ENCODE assay signal across 8 mouse cellular contexts in genomic region chr13:110382447-110382901, GRCm38 (mm10). TPM values are rescaled to one million over a fixed set of nuclear protein-coding genes. Genes with fewer than 3 reads are reported as not detected.
DNase-seq lines count a peak whose midpoint lies in the region; ATAC-seq lines count a peak whose summit lies in the region.

No protein-coding gene starts in this region.

- no peak overlapping the region for H3K27ac ChIP-seq in forebrain, embryonic 13.5 days
- H3K27ac ChIP-seq in limb, embryonic 11.5 days (replicated peaks; ENCODE audit: low read depth, low read length) = no peak overlapping the region
- H3K27ac ChIP-seq in neural tube, embryonic 14.5 days (ENCODE audit: low read depth, low read length) = no peak overlapping the region

- no peak overlapping the region for H3K9ac ChIP-seq in forebrain, embryonic 13.5 days
- H3K9ac ChIP-seq in limb, embryonic 11.5 days (ENCODE audit: low read length) = no peak overlapping the region
- H3K9ac ChIP-seq in neural tube, embryonic 14.5 days (replicated peaks; ENCODE audit: low read depth, low read length) = no peak overlapping the region

- no peak overlapping the region for H3K4me2 ChIP-seq in forebrain, embryonic 13.5 days
- H3K4me2 ChIP-seq in limb, embryonic 11.5 days (ENCODE audit: low read depth, severe bottlenecking) = no peak overlapping the region
- H3K4me2 ChIP-seq in neural tube, embryonic 14.5 days (ENCODE audit: low read depth, low read length) = no peak overlapping the region

- H3K9me3 ChIP-seq in forebrain, embryonic 13.5 days (replicated peaks) = no peaks in the 10 kb centered on the region
- no peaks in the 10 kb centered on the region for H3K9me3 ChIP-seq in limb, embryonic 11.5 days (ENCODE audit: control insufficient read depth, low read length)
- no peaks in the 10 kb centered on the region for H3K9me3 ChIP-seq in neural tube, embryonic 14.5 days (ENCODE audit: control insufficient read depth, low read length)

- H3K27me3 ChIP-seq in forebrain, embryonic 13.5 days = no peaks in the 10 kb centered on the region
- no peaks in the 10 kb centered on the region for H3K27me3 ChIP-seq in limb, embryonic 11.5 days (ENCODE audit: control insufficient read depth, insufficient read depth, low read length)
- H3K27me3 ChIP-seq in neural tube, embryonic 14.5 days (ENCODE audit: control insufficient read depth, insufficient read depth, low read length) = no peaks in the 10 kb centered on the region

- DNase-seq in cerebellum, adult 18-20 months = peak; percentile 37 to 50
- no peak for DNase-seq in cerebellum, adult 11 months
- DNase-seq in thymus, postnatal 0 days (ENCODE audit: low spot score) = peak; percentile 70
- DNase-seq in thymus, postnatal 36 days = no peak
- peak; percentile 74 for DNase-seq in limb, embryonic 11.5 days (ENCODE audit: low spot score)
- no peak for DNase-seq in urinary bladder, postnatal 10 days (ENCODE audit: low spot score)

- H3K4me1 ChIP-seq in forebrain, embryonic 13.5 days = no peaks in the 10 kb centered on the region
- no peaks in the 10 kb centered on the region for H3K4me1 ChIP-seq in limb, embryonic 11.5 days (ENCODE audit: control insufficient read depth, insufficient read depth, low read length)
- no peaks in the 10 kb centered on the region for H3K4me1 ChIP-seq in neural tube, embryonic 14.5 days (ENCODE audit: control insufficient read depth, insufficient read depth, low read length)

- H3K36me3 ChIP-seq in forebrain, embryonic 13.5 days (ENCODE audit: poor library complexity, severe bottlenecking) = no peaks in the 10 kb centered on the region
- H3K36me3 ChIP-seq in limb, embryonic 11.5 days (ENCODE audit: control insufficient read depth, insufficient read depth, low read length) = no peaks in the 10 kb centered on the region
- H3K36me3 ChIP-seq in neural tube, embryonic 14.5 days (ENCODE audit: control insufficient read depth, insufficient read depth, low read length) = no peaks in the 10 kb centered on the region

- WGBS in forebrain, embryonic 13.5 days = 19% methylated on average over 5 of the region's 5 CpGs
- 21% methylated on average over 5 of the region's 5 CpGs for WGBS in limb, embryonic 11.5 days
- WGBS in neural tube, embryonic 14.5 days = 21% methylated on average over 5 of the region's 5 CpGs

- H3K4me3 ChIP-seq in forebrain, embryonic 13.5 days = no peak overlapping the region
- no peak overlapping the region for H3K4me3 ChIP-seq in limb, embryonic 11.5 days (ENCODE audit: low read depth, low read length)
- no peak overlapping the region for H3K4me3 ChIP-seq in neural tube, embryonic 14.5 days (ENCODE audit: low read depth, low read length)

- peak; percentile 72 for ATAC-seq in forebrain, embryonic 13.5 days
- no peak for ATAC-seq in limb, embryonic 11.5 days (ENCODE audit: insufficient number of reproducible peaks, low FRiP score, low TSS enrichment, low read depth)
- peak; percentile 31; the same call in 1 of the 2 replicates for ATAC-seq in neural tube, embryonic 14.5 days (ENCODE audit: low read depth)

RNA-seq across cellular contexts. Expression of gene Plk2, which starts 12.4 kb away (rescaled TPM):
- 7.3 and 8.4 TPM in 2 replicates for polyA plus RNA-seq in thymus, postnatal 0 days (2015; fragmentation: Nextera tagmentation; extraction: Ambion mirVana)
- 89.4 and 113 TPM in 2 replicates for polyA plus RNA-seq in forebrain, embryonic 13.5 days (2015; fragmentation: Nextera tagmentation; extraction: Ambion mirVana)
- 86.6 and 95.9 TPM in 2 replicates for polyA plus RNA-seq in limb, embryonic 11.5 days (2014; fragmentation: Nextera tagmentation; extraction: Ambion mirVana)
- polyA plus RNA-seq in neural tube, embryonic 14.5 days (2014; fragmentation: Nextera tagmentation; extraction: Ambion mirVana) = 129 and 147 TPM in 2 replicates

RNA-seq across cellular contexts. Expression of gene Gapt, which starts 25.5 kb away (rescaled TPM):
- 0.27 and 0.28 TPM in 2 replicates for polyA plus RNA-seq in thymus, postnatal 0 days (2015; fragmentation: Nextera tagmentation; extraction: Ambion mirVana)
- polyA plus RNA-seq in forebrain, embryonic 13.5 days (2015; fragmentation: Nextera tagmentation; extraction: Ambion mirVana) = 0.16 TPM in 1 of 2 replicates, not detected in the other
- 0.11 TPM in 1 of 2 replicates, not detected in the other for polyA plus RNA-seq in limb, embryonic 11.5 days (2014; fragmentation: Nextera tagmentation; extraction: Ambion mirVana)
- polyA plus RNA-seq in neural tube, embryonic 14.5 days (2014; fragmentation: Nextera tagmentation; extraction: Ambion mirVana) = not detected in 2 replicates

Comparison
In these comparisons a context has a peak if more than half of its experiments do, and no peak if none do; other contexts are left out.
1. DNase-seq: peak in cerebellum, adult 18-20 months (2 of 2), thymus, postnatal 0 days (single experiment) and limb, embryonic 11.5 days (single experiment); none in cerebellum, adult 11 months (single experiment), thymus, postnatal 36 days (0 of 2) and urinary bladder, postnatal 10 days (single experiment).